Mouse (Mus musculus): Measurements from ENCODE around the gene Raver2. TPM values are rescaled to one million over a fixed set of nuclear protein-coding genes. Genes with fewer than 3 reads are reported as not detected.

The Raver2 gene
- total RNA-seq, 1 experiment: 8.8 TPM

DNA sequence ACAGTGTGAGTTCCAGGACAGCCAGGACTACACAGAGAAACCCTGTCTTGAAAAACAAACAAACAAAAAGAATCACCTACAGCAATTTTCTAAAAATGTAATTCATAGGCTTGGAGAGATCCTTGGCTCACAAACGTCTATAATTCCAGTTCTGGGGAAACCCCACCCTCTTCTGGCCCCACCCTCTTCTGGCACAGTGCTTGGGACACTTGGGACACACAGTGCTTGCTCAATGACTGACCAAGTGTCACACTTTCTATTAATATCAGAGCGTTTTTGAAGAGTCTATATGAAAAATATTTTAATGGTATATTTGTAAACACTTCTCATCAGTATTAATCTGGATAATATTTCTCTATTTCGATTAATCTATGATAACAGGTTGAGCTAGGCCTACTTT is 35.7 kb upstream of the Raver2 start:
- DNase-seq (ENCODE audit: low read depth, low spot score): no peak
- Histone ChIP-seq H3K27ac (ENCODE audit: insufficient read depth, low read depth, low read length, poor library complexity, severe bottlenecking) (no peak overlapping the region), H3K9me3 (ENCODE audit: control insufficient read depth, insufficient read depth, low read depth, low read length) (no peaks in the 10 kb centered on the region), H3K9ac (ENCODE audit: insufficient read depth, low read depth, low read length, poor library complexity, severe bottlenecking) (no peak overlapping the region), H3K4me3 (ENCODE audit: insufficient read depth in 1 of 2, low read depth in 1 of 2, low read length in 2 of 2, poor library complexity in 1 of 2, severe bottlenecking in 1 of 2) (no peak overlapping the region), H3K36me3 (ENCODE audit: control insufficient read depth, insufficient read depth, low read length, poor library complexity, severe bottlenecking) (no peaks in the 10 kb centered on the region), H3K4me1 (ENCODE audit: control insufficient read depth in 2 of 2, insufficient read depth in 2 of 2, low read length in 2 of 2, poor library complexity in 1 of 2) (no peaks in the 10 kb centered on the region)
- in situ Hi-C loops (cut with MboI; ENCODE audit: low sequenced_read_pairs in 2 of 2, unreplicated experiment in 2 of 2): no loop called here
- no peak for TF ChIP-seq ZNF384 (IDR thresholded peaks at IDR 0.05; ENCODE audit: low read depth, low read length)
- TF ChIP-seq CHD2 (IDR thresholded peaks at IDR 0.05; ENCODE audit: low read depth, low read length): no peak
- TF ChIP-seq MAFK (IDR thresholded peaks at IDR 0.05; ENCODE audit: insufficient read depth, low read depth, low read length): no peak
- TF ChIP-seq HCFC1 (IDR thresholded peaks at IDR 0.05; ENCODE audit: borderline replicate concordance, insufficient read depth, low read length): no peak
- TF ChIP-seq ZC3H11A (IDR thresholded peaks at IDR 0.05; ENCODE audit: borderline replicate concordance, low read depth, low read length): no peak

- TF ChIP-seq ZNF384 (IDR thresholded peaks at IDR 0.05; ENCODE audit: low read depth, low read length) (no peak), ZC3H11A (IDR thresholded peaks at IDR 0.05; ENCODE audit: borderline replicate concordance, low read depth, low read length) (no peak), CHD2 (IDR thresholded peaks at IDR 0.05; ENCODE audit: low read depth, low read length) (no peak), MAFK (IDR thresholded peaks at IDR 0.05; ENCODE audit: insufficient read depth, low read depth, low read length) (no peak), HCFC1 (IDR thresholded peaks at IDR 0.05; ENCODE audit: borderline replicate concordance, insufficient read depth, low read length) (no peak)
- H3K27ac ChIP-seq (ENCODE audit: insufficient read depth, low read depth, low read length, poor library complexity, severe bottlenecking): no peak overlapping the region
- no peak overlapping the region for H3K9ac ChIP-seq (ENCODE audit: insufficient read depth, low read depth, low read length, poor library complexity, severe bottlenecking)
- DNase-seq (ENCODE audit: low read depth, low spot score): no peak
- H3K4me3 ChIP-seq (ENCODE audit: insufficient read depth in 1 of 2, low read depth in 1 of 2, low read length in 2 of 2, poor library complexity in 1 of 2, severe bottlenecking in 1 of 2): no peak overlapping the region
- in situ Hi-C loops (cut with MboI; ENCODE audit: low sequenced_read_pairs in 2 of 2, unreplicated experiment in 2 of 2): no loop called here
- H3K36me3 ChIP-seq (ENCODE audit: control insufficient read depth, insufficient read depth, low read length, poor library complexity, severe bottlenecking): no peaks in the 10 kb centered on the region
- no peaks in the 10 kb centered on the region for H3K4me1 ChIP-seq (ENCODE audit: control insufficient read depth in 2 of 2, insufficient read depth in 2 of 2, low read length in 2 of 2, poor library complexity in 1 of 2)
- H3K9me3 ChIP-seq (ENCODE audit: control insufficient read depth, insufficient read depth, low read depth, low read length): no peaks in the 10 kb centered on the region
Measured at GRCm38 (mm10) chr4:101035131-101035530, 33.7 kb upstream of the Raver2 start.

GRCm38 (mm10) chr4:101037156-101037555 is 31.6 kb upstream of the Raver2 start:
- Histone ChIP-seq H3K9ac (ENCODE audit: insufficient read depth, low read depth, low read length, poor library complexity, severe bottlenecking) (no peak overlapping the region), H3K4me3 (ENCODE audit: insufficient read depth in 1 of 2, low read depth in 1 of 2, low read length in 2 of 2, poor library complexity in 1 of 2, severe bottlenecking in 1 of 2) (no peak overlapping the region), H3K27ac (ENCODE audit: insufficient read depth, low read depth, low read length, poor library complexity, severe bottlenecking) (no peak overlapping the region), H3K36me3 (ENCODE audit: control insufficient read depth, insufficient read depth, low read length, poor library complexity, severe bottlenecking) (no peaks in the 10 kb centered on the region), H3K9me3 (ENCODE audit: control insufficient read depth, insufficient read depth, low read depth, low read length) (no peaks in the 10 kb centered on the region), H3K4me1 (ENCODE audit: control insufficient read depth in 2 of 2, insufficient read depth in 2 of 2, low read length in 2 of 2, poor library complexity in 1 of 2) (no peaks in the 10 kb centered on the region)
- TF ChIP-seq ZNF384 (IDR thresholded peaks at IDR 0.05; ENCODE audit: low read depth, low read length) (no peak), MAFK (IDR thresholded peaks at IDR 0.05; ENCODE audit: insufficient read depth, low read depth, low read length) (no peak), CHD2 (IDR thresholded peaks at IDR 0.05; ENCODE audit: low read depth, low read length) (no peak), HCFC1 (IDR thresholded peaks at IDR 0.05; ENCODE audit: borderline replicate concordance, insufficient read depth, low read length) (no peak), ZC3H11A (IDR thresholded peaks at IDR 0.05; ENCODE audit: borderline replicate concordance, low read depth, low read length) (no peak)
- DNase-seq (ENCODE audit: low read depth, low spot score): no peak
- in situ Hi-C loops (cut with MboI; ENCODE audit: low sequenced_read_pairs in 2 of 2, unreplicated experiment in 2 of 2): no loop called here

- Histone ChIP-seq H3K36me3 (ENCODE audit: control insufficient read depth, insufficient read depth, low read length, poor library complexity, severe bottlenecking) (no peaks in the 10 kb centered on the region), H3K9ac (ENCODE audit: insufficient read depth, low read depth, low read length, poor library complexity, severe bottlenecking) (no peak overlapping the region), H3K4me3 (ENCODE audit: insufficient read depth in 1 of 2, low read depth in 1 of 2, low read length in 2 of 2, poor library complexity in 1 of 2, severe bottlenecking in 1 of 2) (no peak overlapping the region), H3K9me3 (ENCODE audit: control insufficient read depth, insufficient read depth, low read depth, low read length) (no peaks in the 10 kb centered on the region), H3K27ac (ENCODE audit: insufficient read depth, low read depth, low read length, poor library complexity, severe bottlenecking) (no peak overlapping the region), H3K4me1 (ENCODE audit: control insufficient read depth in 2 of 2, insufficient read depth in 2 of 2, low read length in 2 of 2, poor library complexity in 1 of 2) (no peaks in the 10 kb centered on the region)
- TF ChIP-seq MAFK (IDR thresholded peaks at IDR 0.05; ENCODE audit: insufficient read depth, low read depth, low read length) (no peak), CHD2 (IDR thresholded peaks at IDR 0.05; ENCODE audit: low read depth, low read length) (no peak)
- in situ Hi-C loops (cut with MboI; ENCODE audit: low sequenced_read_pairs in 2 of 2, unreplicated experiment in 2 of 2): no loop called here
- no peak for DNase-seq (ENCODE audit: low read depth, low spot score)
Measured at GRCm38 (mm10) chr4:101043691-101044090, 25.1 kb upstream of the Raver2 start.

- in situ Hi-C loops (cut with MboI; ENCODE audit: low sequenced_read_pairs in 2 of 2, unreplicated experiment in 2 of 2): no loop called here
- H3K27ac ChIP-seq (ENCODE audit: insufficient read depth, low read depth, low read length, poor library complexity, severe bottlenecking): no peak overlapping the region
- TF ChIP-seq MAFK (IDR thresholded peaks at IDR 0.05; ENCODE audit: insufficient read depth, low read depth, low read length) (no peak), HCFC1 (IDR thresholded peaks at IDR 0.05; ENCODE audit: borderline replicate concordance, insufficient read depth, low read length) (no peak), CHD2 (IDR thresholded peaks at IDR 0.05; ENCODE audit: low read depth, low read length) (no peak), ZC3H11A (IDR thresholded peaks at IDR 0.05; ENCODE audit: borderline replicate concordance, low read depth, low read length) (no peak)
- no peak overlapping the region for H3K9ac ChIP-seq (ENCODE audit: insufficient read depth, low read depth, low read length, poor library complexity, severe bottlenecking)
- no peak for DNase-seq (ENCODE audit: low read depth, low spot score)
- no peaks in the 10 kb centered on the region for H3K4me1 ChIP-seq (ENCODE audit: control insufficient read depth in 2 of 2, insufficient read depth in 2 of 2, low read length in 2 of 2, poor library complexity in 1 of 2)
- H3K4me3 ChIP-seq (ENCODE audit: insufficient read depth in 1 of 2, low read depth in 1 of 2, low read length in 2 of 2, poor library complexity in 1 of 2, severe bottlenecking in 1 of 2): no peak overlapping the region
- no peaks in the 10 kb centered on the region for H3K36me3 ChIP-seq (ENCODE audit: control insufficient read depth, insufficient read depth, low read length, poor library complexity, severe bottlenecking)
- H3K9me3 ChIP-seq (ENCODE audit: control insufficient read depth, insufficient read depth, low read depth, low read length): no peaks in the 10 kb centered on the region
Measured at GRCm38 (mm10) chr4:101044149-101044548, 24.6 kb upstream of the Raver2 start.
